Mouse (Mus musculus): ENCODE data around the gene Rubcnl. TPM values are rescaled to one million over a fixed set of nuclear protein-coding genes. Genes with fewer than 3 reads are reported as not detected.

The Rubcnl gene
- polyA plus RNA-seq, 1 experiment, result 19.3 TPM

DNA sequence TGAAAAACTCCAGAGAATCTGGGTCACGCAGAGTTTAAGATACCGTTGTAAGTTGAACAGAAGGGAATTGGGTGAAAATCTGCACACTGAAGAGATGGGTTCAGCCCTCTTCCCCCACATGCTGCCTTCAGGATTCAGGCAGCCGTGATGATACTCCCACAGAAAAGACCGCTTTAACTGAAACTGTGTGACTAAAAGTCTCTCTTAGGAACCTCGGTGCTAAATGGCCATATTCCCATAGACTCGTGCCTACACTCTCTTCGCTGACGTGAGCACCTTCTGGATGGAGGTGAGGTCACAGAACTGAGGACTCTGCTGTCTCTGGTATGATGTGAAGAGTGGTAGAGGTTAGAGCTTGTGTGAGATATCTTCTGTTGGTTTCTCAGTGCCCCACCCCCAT is 48.1 kb downstream of the Rubcnl start:
- no peak overlapping the region for H3K27ac ChIP-seq (ENCODE audit: insufficient read depth, low read length)
- H3K36me3 ChIP-seq (ENCODE audit: control insufficient read depth, insufficient read depth, low read length), result 0 out of 2 replicates have a peak, but pooled peaks cover 1% of the 10 kb centered on the region
- no peaks in the 10 kb centered on the region; the same call in 1 of the 2 replicates for H3K4me1 ChIP-seq (ENCODE audit: control insufficient read depth, insufficient read depth, insufficient read length)
- DNase-seq (ENCODE audit: low read depth in 1 of 2, low spot score in 2 of 2), result no peak
- H3K4me3 ChIP-seq (ENCODE audit: extremely low read depth, insufficient read depth, insufficient read length), result no peak overlapping the region
- TF ChIP-seq CTCF (IDR thresholded peaks at IDR 0.05; ENCODE audit: extremely low read depth, insufficient read depth, insufficient read length, insufficient replicate concordance) (no peak), POLR2A (IDR thresholded peaks at IDR 0.05; ENCODE audit: low read depth, low read length) (no peak)
- H3K27me3 ChIP-seq (ENCODE audit: control insufficient read depth, insufficient read depth, low read length), result no peaks in the 10 kb centered on the region
- WGBS, result 92% methylated on average over 8 of the region's 8 CpGs

DNA sequence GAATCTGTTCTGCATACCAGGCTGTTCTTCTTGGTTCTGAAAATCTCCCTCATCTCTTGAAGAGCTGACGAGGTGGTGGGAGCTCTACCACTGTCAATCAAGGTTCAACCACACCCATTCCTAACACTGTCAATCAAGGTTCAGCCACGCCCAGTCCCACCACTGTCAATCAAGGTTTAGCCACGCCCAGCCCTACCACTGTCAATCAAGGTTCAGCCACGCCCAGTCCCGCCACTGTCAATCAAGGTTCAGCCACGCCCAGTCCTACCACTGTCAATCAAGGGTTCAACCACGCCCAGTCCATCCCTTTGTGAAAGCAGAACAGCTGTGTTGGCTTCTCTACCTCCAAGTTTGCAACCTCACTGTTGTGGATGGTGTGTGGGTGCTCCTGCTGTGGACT is 48.7 kb downstream of the Rubcnl start:
- Histone ChIP-seq H3K36me3 (ENCODE audit: control insufficient read depth, insufficient read depth, low read length) (0 out of 2 replicates have a peak, but pooled peaks cover 1% of the 10 kb centered on the region), H3K4me3 (ENCODE audit: extremely low read depth, insufficient read depth, insufficient read length) (no peak overlapping the region), H3K27me3 (ENCODE audit: control insufficient read depth, insufficient read depth, low read length) (no peaks in the 10 kb centered on the region), H3K4me1 (ENCODE audit: control insufficient read depth, insufficient read depth, insufficient read length) (peaks cover 3% of the 10 kb centered on the region; the same call in 1 of the 2 replicates), H3K27ac (ENCODE audit: insufficient read depth, low read length) (no peak overlapping the region)
- DNase-seq (ENCODE audit: low read depth in 1 of 2, low spot score in 2 of 2), result no peak
- TF ChIP-seq CTCF (IDR thresholded peaks at IDR 0.05; ENCODE audit: extremely low read depth, insufficient read depth, insufficient read length, insufficient replicate concordance) (no peak), POLR2A (IDR thresholded peaks at IDR 0.05; ENCODE audit: low read depth, low read length) (no peak)
- 82% methylated on average over 7 of the region's 7 CpGs for WGBS

DNA sequence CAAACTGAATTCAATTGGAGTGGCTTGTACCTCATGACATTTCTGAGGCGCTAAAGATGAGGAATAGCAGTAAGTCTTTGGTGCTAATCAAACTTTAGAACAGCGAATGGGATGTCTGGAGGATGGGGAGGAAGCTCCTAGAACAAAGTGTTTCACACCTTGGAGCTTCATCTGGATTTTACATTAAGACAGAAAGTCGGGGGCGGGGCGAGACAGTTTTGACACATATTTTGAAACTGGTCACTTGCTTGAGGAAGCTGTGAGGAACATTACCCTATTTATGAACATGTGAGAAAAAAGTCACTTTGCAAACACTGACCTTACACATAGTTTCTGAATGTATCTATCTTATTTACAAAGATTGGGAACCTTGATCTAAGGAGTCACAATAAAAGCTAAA is 49.4 kb downstream of the Rubcnl start:
- H3K4me1 ChIP-seq (ENCODE audit: control insufficient read depth, insufficient read depth, insufficient read length), result peaks cover 6% of the 10 kb centered on the region; the same call in 1 of the 2 replicates
- TF ChIP-seq CTCF (IDR thresholded peaks at IDR 0.05; ENCODE audit: extremely low read depth, insufficient read depth, insufficient read length, insufficient replicate concordance), result no peak
- TF ChIP-seq POLR2A (IDR thresholded peaks at IDR 0.05; ENCODE audit: low read depth, low read length), result no peak
- H3K27ac ChIP-seq (ENCODE audit: insufficient read depth, low read length), result no peak overlapping the region
- H3K36me3 ChIP-seq (ENCODE audit: control insufficient read depth, insufficient read depth, low read length), result 0 out of 2 replicates have a peak, but pooled peaks cover 1% of the 10 kb centered on the region
- WGBS, result 79% methylated on average over 5 of the region's 5 CpGs
- no peak for DNase-seq (ENCODE audit: low read depth in 1 of 2, low spot score in 2 of 2)
- no peaks in the 10 kb centered on the region for H3K27me3 ChIP-seq (ENCODE audit: control insufficient read depth, insufficient read depth, low read length)
- H3K4me3 ChIP-seq (ENCODE audit: extremely low read depth, insufficient read depth, insufficient read length), result no peak overlapping the region

DNA sequence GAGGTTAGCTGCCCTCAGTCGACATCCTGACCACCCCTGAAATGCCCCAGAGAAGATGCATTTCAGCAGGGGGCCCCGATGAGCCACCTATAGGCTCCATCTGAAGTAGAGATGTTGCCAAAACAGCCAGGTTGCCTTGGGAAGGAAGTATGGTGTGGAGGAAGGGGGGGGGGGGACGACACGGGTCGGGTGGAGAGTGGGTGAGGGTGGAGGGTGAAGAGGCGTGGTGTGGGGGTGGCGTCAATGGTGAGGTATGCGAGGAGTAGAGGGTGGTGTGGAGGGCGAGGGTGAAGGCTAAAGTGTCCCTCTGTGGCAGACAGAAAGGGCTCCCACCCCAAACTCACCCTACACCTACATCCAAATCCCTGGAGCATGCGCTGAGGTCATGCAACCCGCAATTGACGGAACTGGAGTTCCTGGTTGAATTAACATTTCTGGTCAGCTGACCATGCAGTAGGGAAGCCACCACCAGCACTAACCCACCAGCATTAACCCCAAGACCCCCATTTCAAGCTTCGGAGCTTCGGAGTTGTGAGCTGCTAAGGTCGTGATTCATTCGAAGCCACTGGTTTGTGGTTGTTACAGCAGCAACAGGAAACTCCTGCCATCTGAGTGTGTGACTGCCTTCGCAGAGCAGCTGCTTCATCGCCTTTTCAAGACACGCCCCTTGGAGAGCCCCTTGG is 52.7 kb downstream of the Rubcnl start:
- H3K4me3 ChIP-seq (ENCODE audit: extremely low read depth, insufficient read depth, insufficient read length), result peak overlapping the region; percentile 35; the same call in 1 of the 2 replicates
- DNase-seq (ENCODE audit: low read depth in 1 of 2, low spot score in 2 of 2), result peak; percentile 32 to 44
- no peaks in the 10 kb centered on the region for H3K27me3 ChIP-seq (ENCODE audit: control insufficient read depth, insufficient read depth, low read length)
- H3K4me1 ChIP-seq (ENCODE audit: control insufficient read depth, insufficient read depth, insufficient read length), result peaks cover 6% of the 10 kb centered on the region; the same call in 1 of the 2 replicates
- H3K36me3 ChIP-seq (ENCODE audit: control insufficient read depth, insufficient read depth, low read length), result 0 out of 2 replicates have a peak, but pooled peaks cover 1% of the 10 kb centered on the region
- WGBS, result 10% methylated on average over 19 of the region's 19 CpGs
- H3K27ac ChIP-seq (ENCODE audit: insufficient read depth, low read length), result peak overlapping the region; percentile 56
- no peak for TF ChIP-seq CTCF (IDR thresholded peaks at IDR 0.05; ENCODE audit: extremely low read depth, insufficient read depth, insufficient read length, insufficient replicate concordance)
- no peak; the same call in 1 of the 2 replicates for TF ChIP-seq POLR2A (IDR thresholded peaks at IDR 0.05; ENCODE audit: low read depth, low read length)

DNA sequence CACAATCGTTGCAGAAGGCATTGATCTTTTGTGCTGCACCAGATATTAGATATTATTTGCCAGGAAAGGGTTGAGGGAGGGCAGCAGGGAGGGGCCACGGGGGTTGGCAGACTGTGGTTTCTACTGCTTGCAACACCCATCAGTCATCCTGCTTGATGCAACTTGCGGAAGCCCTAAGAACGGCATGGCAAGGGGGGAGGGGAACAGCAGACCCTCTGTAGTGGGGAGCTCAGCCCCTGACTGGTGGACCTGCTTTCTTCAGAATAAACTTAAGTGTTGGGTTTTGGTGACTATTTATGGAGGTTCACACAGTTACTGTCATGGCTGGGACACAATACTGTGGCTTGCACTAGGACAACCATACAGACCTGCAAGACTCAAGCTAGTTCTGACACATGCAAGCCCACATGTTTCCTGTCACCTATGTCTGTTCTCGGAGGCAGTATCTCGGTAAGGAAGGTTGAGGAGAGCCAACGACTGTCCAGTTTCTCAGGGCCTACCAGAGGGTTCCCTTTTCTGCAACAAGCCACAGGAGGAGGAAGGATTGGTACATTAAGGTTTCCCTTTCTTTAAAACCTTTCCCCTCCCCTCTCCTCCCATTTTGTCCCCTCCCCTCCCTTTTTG is 53.6 kb downstream of the Rubcnl start:
- Histone ChIP-seq H3K36me3 (ENCODE audit: control insufficient read depth, insufficient read depth, low read length) (no peaks in the 10 kb centered on the region), H3K4me3 (ENCODE audit: extremely low read depth, insufficient read depth, insufficient read length) (no peak overlapping the region), H3K27ac (ENCODE audit: insufficient read depth, low read length) (peak overlapping the region; percentile 56), H3K4me1 (ENCODE audit: control insufficient read depth, insufficient read depth, insufficient read length) (peaks cover 6% of the 10 kb centered on the region; the same call in 1 of the 2 replicates), H3K27me3 (ENCODE audit: control insufficient read depth, insufficient read depth, low read length) (no peaks in the 10 kb centered on the region)
- DNase-seq (ENCODE audit: low read depth in 1 of 2, low spot score in 2 of 2), result peak in 1 of 2 experiments; percentile 49
- WGBS, result 10% methylated on average over 7 of the region's 7 CpGs
- no peak for TF ChIP-seq CTCF (IDR thresholded peaks at IDR 0.05; ENCODE audit: extremely low read depth, insufficient read depth, insufficient read length, insufficient replicate concordance)
- TF ChIP-seq POLR2A (IDR thresholded peaks at IDR 0.05; ENCODE audit: low read depth, low read length), result no peak

DNA sequence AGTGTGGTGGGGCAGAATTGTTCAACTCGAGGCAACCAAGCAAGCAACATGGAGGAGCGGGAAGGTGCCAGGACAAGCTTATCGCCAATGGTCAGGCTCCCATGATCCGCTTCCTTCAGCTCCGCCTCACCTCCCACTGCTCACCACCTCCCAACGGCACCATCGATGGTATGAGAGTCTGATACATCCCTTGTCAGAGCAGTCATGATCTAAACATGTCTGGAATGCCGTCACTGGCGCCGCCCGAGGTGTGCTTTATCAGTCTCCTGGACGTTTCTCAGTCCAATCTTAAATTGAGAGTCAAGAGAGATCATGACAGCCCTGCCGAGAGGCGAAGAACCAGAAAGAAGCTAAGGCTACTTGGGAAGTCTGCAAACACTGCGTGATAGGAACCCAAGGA is 55.3 kb downstream of the Rubcnl start:
- H3K4me3 ChIP-seq (ENCODE audit: extremely low read depth, insufficient read depth, insufficient read length), result no peak overlapping the region
- H3K36me3 ChIP-seq (ENCODE audit: control insufficient read depth, insufficient read depth, low read length), result no peaks in the 10 kb centered on the region
- peaks cover 6% of the 10 kb centered on the region; the same call in 1 of the 2 replicates for H3K4me1 ChIP-seq (ENCODE audit: control insufficient read depth, insufficient read depth, insufficient read length)
- 85% methylated on average over 15 of the region's 15 CpGs for WGBS
- DNase-seq (ENCODE audit: low read depth in 1 of 2, low spot score in 2 of 2), result no peak
- H3K27ac ChIP-seq (ENCODE audit: insufficient read depth, low read length), result no peak overlapping the region
- TF ChIP-seq CTCF (IDR thresholded peaks at IDR 0.05; ENCODE audit: extremely low read depth, insufficient read depth, insufficient read length, insufficient replicate concordance) (no peak), POLR2A (IDR thresholded peaks at IDR 0.05; ENCODE audit: low read depth, low read length) (no peak)
- no peaks in the 10 kb centered on the region for H3K27me3 ChIP-seq (ENCODE audit: control insufficient read depth, insufficient read depth, low read length)
